ENCODE assay signal across 16 mouse cellular contexts in genomic region chr7:128300952-128301351, GRCm38 (mm10). TPM values are rescaled to one million over a fixed set of nuclear protein-coding genes. Genes with fewer than 3 reads are reported as not detected.
DNase-seq lines count a peak whose midpoint lies in the region; ATAC-seq and TF ChIP-seq lines count a peak whose summit lies in the region.
"Had no signal": no experiment of that assay in that cellular context is flagged by ENCODE, and none has a peak within 500 bp of the region (broad histone marks: within the 10 kb centered on the region; RNA-seq: fewer than 3 reads in every experiment).

No protein-coding gene starts in this region.

- H3K27me3 ChIP-seq in liver, embryonic 13.5 days = no peaks in the 10 kb centered on the region
- no peaks in the 10 kb centered on the region for H3K27me3 ChIP-seq in liver, postnatal 0 days (ENCODE audit: insufficient read depth, low read length)
- no peaks in the 10 kb centered on the region for H3K27me3 ChIP-seq in lung, embryonic 16.5 days (ENCODE audit: control insufficient read depth, insufficient read depth, low read depth, low read length)
- H3K27me3 ChIP-seq in liver, embryonic 15.5 days = no peaks in the 10 kb centered on the region
- H3K27me3 ChIP-seq: forebrain, embryonic 15.5 days; heart, embryonic 13.5 days had no signal

- H3K27ac ChIP-seq in liver, embryonic 13.5 days = peak overlapping the region; percentile 93
- no peak overlapping the region for H3K27ac ChIP-seq in liver, postnatal 0 days (ENCODE audit: low read depth)
- peak overlapping the region; percentile 41 for H3K27ac ChIP-seq in lung, embryonic 16.5 days (ENCODE audit: low read length)
- H3K27ac ChIP-seq in liver, embryonic 15.5 days (replicated peaks) = peak overlapping the region; percentile 89
- H3K27ac ChIP-seq: forebrain, embryonic 15.5 days; heart, embryonic 13.5 days had no signal

- H3K4me3 ChIP-seq in liver, embryonic 13.5 days (replicated peaks) = no peak overlapping the region
- no peak overlapping the region for H3K4me3 ChIP-seq in liver, postnatal 0 days (ENCODE audit: low read depth, low read length)
- H3K4me3 ChIP-seq in lung, embryonic 16.5 days (ENCODE audit: low read length) = no peak overlapping the region
- no peak overlapping the region for H3K4me3 ChIP-seq in liver, embryonic 15.5 days (replicated peaks)
- H3K4me3 ChIP-seq: forebrain, embryonic 15.5 days; heart, embryonic 13.5 days had no signal

- no peak for TF ChIP-seq EP300 in liver, postnatal 0 days (IDR thresholded peaks at IDR 0.05; ENCODE audit: low read depth)

- H3K9ac ChIP-seq in liver, embryonic 13.5 days = peak overlapping the region; percentile 79; the same call in 1 of the 2 replicates
- no peak overlapping the region for H3K9ac ChIP-seq in liver, postnatal 0 days (replicated peaks)
- no peak overlapping the region for H3K9ac ChIP-seq in lung, embryonic 16.5 days (ENCODE audit: low read length)
- H3K9ac ChIP-seq in liver, embryonic 15.5 days = no peak overlapping the region; the same call in 1 of the 2 replicates
- H3K9ac ChIP-seq: forebrain, embryonic 15.5 days; heart, embryonic 13.5 days had no signal

- H3K4me2 ChIP-seq in liver, embryonic 13.5 days = no peak overlapping the region
- H3K4me2 ChIP-seq in liver, postnatal 0 days (ENCODE audit: low read depth, low read length) = no peak overlapping the region
- no peak overlapping the region for H3K4me2 ChIP-seq in lung, embryonic 16.5 days (ENCODE audit: low read depth, low read length)
- no peak overlapping the region for H3K4me2 ChIP-seq in liver, embryonic 15.5 days
- H3K4me2 ChIP-seq: forebrain, embryonic 15.5 days; heart, embryonic 13.5 days had no signal

- no peak for TF ChIP-seq CTCF in liver, postnatal 0 days (IDR thresholded peaks at IDR 0.05; ENCODE audit: low read depth)

- H3K4me1 ChIP-seq in liver, embryonic 13.5 days (replicated peaks) = peaks cover 77% of the 10 kb centered on the region
- H3K4me1 ChIP-seq in liver, postnatal 0 days (ENCODE audit: insufficient read depth) = peaks cover 34% of the 10 kb centered on the region
- peaks cover 23% of the 10 kb centered on the region for H3K4me1 ChIP-seq in lung, embryonic 16.5 days (replicated peaks; ENCODE audit: control insufficient read depth, insufficient read depth, low read length)
- peaks cover 75% of the 10 kb centered on the region for H3K4me1 ChIP-seq in liver, embryonic 15.5 days (replicated peaks)

- DNase-seq in liver, embryonic 13.5 days = no peak
- DNase-seq in liver, postnatal 0 days = no peak
- DNase-seq in lung, postnatal 25 days (ENCODE audit: low spot score) = no peak
- no peak for DNase-seq in left cerebral cortex, adult 9 months (ENCODE audit: low spot score in 2 of 2)
- DNase-seq: adrenal gland, adult 8-10 months; adrenal gland, postnatal 36 days; cerebellum, adult 2 months; cerebellum, postnatal 10 days; gastrocnemius, postnatal 36 days; heart, adult 11 months; heart, postnatal 36 days had no signal

- WGBS in liver, embryonic 13.5 days (ENCODE audit: insufficient replicate concordance) = 75% methylated on average over 3 of the region's 3 CpGs
- 72% methylated on average over 3 of the region's 3 CpGs for WGBS in liver, postnatal 0 days (ENCODE audit: insufficient replicate concordance)
- WGBS in lung, embryonic 16.5 days = 50% methylated on average over 3 of the region's 3 CpGs
- 73% methylated on average over 3 of the region's 3 CpGs for WGBS in liver, embryonic 15.5 days (ENCODE audit: insufficient replicate concordance)

- no peak for ATAC-seq in liver, embryonic 13.5 days (ENCODE audit: low read depth)
- no peak for ATAC-seq in liver, postnatal 0 days
- 0 out of 2 replicates have a peak, but pooled peaks have one; percentile 27 for ATAC-seq in lung, embryonic 16.5 days (ENCODE audit: low read depth)
- no peak for ATAC-seq in liver, embryonic 15.5 days (ENCODE audit: insufficient read depth)
- ATAC-seq: forebrain, embryonic 15.5 days had no signal

- H3K9me3 ChIP-seq in liver, embryonic 13.5 days (replicated peaks) = no peaks in the 10 kb centered on the region
- no peaks in the 10 kb centered on the region for H3K9me3 ChIP-seq in liver, postnatal 0 days (ENCODE audit: low read length)
- no peaks in the 10 kb centered on the region for H3K9me3 ChIP-seq in lung, embryonic 16.5 days (ENCODE audit: control insufficient read depth, low read length)
- H3K9me3 ChIP-seq in liver, embryonic 15.5 days (replicated peaks) = no peaks in the 10 kb centered on the region
- H3K9me3 ChIP-seq: forebrain, embryonic 15.5 days; heart, embryonic 13.5 days had no signal

- peaks cover 13% of the 10 kb centered on the region for H3K36me3 ChIP-seq in liver, embryonic 13.5 days
- no peaks in the 10 kb centered on the region for H3K36me3 ChIP-seq in liver, postnatal 0 days (replicated peaks; ENCODE audit: insufficient read depth, low read length)
- no peaks in the 10 kb centered on the region for H3K36me3 ChIP-seq in lung, embryonic 16.5 days (ENCODE audit: control insufficient read depth, insufficient read depth, low read length)
- peaks cover 14% of the 10 kb centered on the region for H3K36me3 ChIP-seq in liver, embryonic 15.5 days (replicated peaks)
- H3K36me3 ChIP-seq: forebrain, embryonic 15.5 days had no signal

RNA-seq across cellular contexts. Expression of gene BC017158, which starts 3.0 kb away (rescaled TPM):
- 16.7 and 21.4 TPM in 2 replicates for polyA plus RNA-seq in liver, embryonic 13.5 days (2015; fragmentation: Nextera tagmentation; extraction: Ambion mirVana)
- polyA plus RNA-seq in liver, postnatal 0 days (2015; fragmentation: Nextera tagmentation; extraction: Ambion mirVana) = 9.4 and 9.6 TPM in 2 replicates
- 32.0 and 36.3 TPM in 2 replicates for polyA plus RNA-seq in lung, embryonic 16.5 days (2015; fragmentation: Nextera tagmentation; extraction: Ambion mirVana)
- 20.3 and 22.0 TPM in 2 replicates for polyA plus RNA-seq in liver, embryonic 15.5 days (2015; fragmentation: Nextera tagmentation; extraction: Ambion mirVana)

RNA-seq across cellular contexts. Expression of gene Slc5a2, which starts 35.5 kb away (rescaled TPM):
- 1.6 and 2.4 TPM in 2 replicates for polyA plus RNA-seq in liver, embryonic 13.5 days (2015; fragmentation: Nextera tagmentation; extraction: Ambion mirVana)
- polyA plus RNA-seq in liver, postnatal 0 days (2015; fragmentation: Nextera tagmentation; extraction: Ambion mirVana) = 1.3 and 1.8 TPM in 2 replicates
- polyA plus RNA-seq in lung, embryonic 16.5 days (2015; fragmentation: Nextera tagmentation; extraction: Ambion mirVana) = 0.39 TPM in 1 of 2 replicates, not detected in the other
- 1.4 and 2.1 TPM in 2 replicates for polyA plus RNA-seq in liver, embryonic 15.5 days (2015; fragmentation: Nextera tagmentation; extraction: Ambion mirVana)
- polyA plus RNA-seq: forebrain, embryonic 15.5 days; heart, embryonic 13.5 days; hindbrain, embryonic 11.5 days had no signal

RNA-seq across cellular contexts. Expression of gene Tgfb1i1, which starts 54.3 kb away (rescaled TPM):
- 14.3 and 17.8 TPM in 2 replicates for polyA plus RNA-seq in liver, embryonic 13.5 days (2015; fragmentation: Nextera tagmentation; extraction: Ambion mirVana)
- polyA plus RNA-seq in liver, postnatal 0 days (2015; fragmentation: Nextera tagmentation; extraction: Ambion mirVana) = 10.1 and 10.4 TPM in 2 replicates
- 190 and 203 TPM in 2 replicates for polyA plus RNA-seq in lung, embryonic 16.5 days (2015; fragmentation: Nextera tagmentation; extraction: Ambion mirVana)
- 10.9 and 11.7 TPM in 2 replicates for polyA plus RNA-seq in liver, embryonic 15.5 days (2015; fragmentation: Nextera tagmentation; extraction: Ambion mirVana)

Comparison
In these comparisons a context has a peak if more than half of its experiments do, and no peak if none do; other contexts are left out.
1. RNA of gene Tgfb1i1, which starts 54.3 kb away (polyA plus RNA-seq): 190 to 203 TPM in lung, embryonic 16.5 days; 14.3 to 17.8 TPM in liver, embryonic 13.5 days, 10.9 to 11.7 TPM in liver, embryonic 15.5 days and 10.1 to 10.4 TPM in liver, postnatal 0 days; every median in the first group is over 10 times any median in the second.